ENCODE assay signal across 17 mouse cellular contexts in genomic region chr17:72144461-72144860, GRCm38 (mm10).
"Had no signal": no experiment of that assay in that cellular context is flagged by ENCODE, and none has a peak within 500 bp of the region (broad histone marks: within the 10 kb centered on the region; RNA-seq: fewer than 3 reads in every experiment).

No protein-coding gene starts in this region.

- H3K9me3 ChIP-seq: kidney, embryonic 15.5 days; liver, embryonic 15.5 days; midbrain, embryonic 10.5 days; neural tube, embryonic 13.5 days had no signal

- H3K9ac ChIP-seq: kidney, embryonic 15.5 days; liver, embryonic 15.5 days; neural tube, embryonic 13.5 days had no signal

- DNase-seq: kidney, adult 2 months; layer of hippocampus, adult 9-11 months; layer of hippocampus, postnatal 36 days; lung, adult 2 months; lung, postnatal 36 days; right cerebral cortex, postnatal 4 days; spleen, adult 18-20 months; thymus, adult 18-20 months; thymus, postnatal 14 days had no signal

- H3K36me3 ChIP-seq: kidney, embryonic 15.5 days; liver, embryonic 15.5 days; midbrain, embryonic 10.5 days; neural tube, embryonic 13.5 days had no signal

- H3K27ac ChIP-seq: liver, embryonic 15.5 days; midbrain, embryonic 10.5 days; neural tube, embryonic 13.5 days had no signal

- ATAC-seq: intestine, embryonic 16.5 days; lung, postnatal 0 days had no signal

- H3K4me3 ChIP-seq: kidney, embryonic 15.5 days; liver, embryonic 15.5 days; midbrain, embryonic 10.5 days; myocyte; neural tube, embryonic 13.5 days had no signal

- H3K27me3 ChIP-seq: liver, embryonic 15.5 days; neural tube, embryonic 13.5 days had no signal

- H3K4me2 ChIP-seq: kidney, embryonic 15.5 days; liver, embryonic 11.5 days; liver, embryonic 15.5 days; neural tube, embryonic 13.5 days had no signal

- H3K4me1 ChIP-seq: liver, embryonic 15.5 days; midbrain, embryonic 10.5 days had no signal
